Mouse (Mus musculus) limb, embryonic 11.5 days (tissue): ENCODE measurements around the gene Sfmbt2. TPM values are rescaled to one million over a fixed set of nuclear protein-coding genes. Genes with fewer than 3 reads are reported as not detected.

ENCODE experiments used
- ATAC-seq: fragments of 200-750 bp; cut with Nextera tagmentation; 2 replicates; pipeline ENCODE4 v1.8.0; 2017; ENCODE audit warnings: low read depth; ENCODE audit not compliant: insufficient number of reproducible peaks, low FRiP score, low TSS enrichment
- DNase-seq: peaks from one replicate; pipeline ENCODE4 v3.0.0-alpha.2; 2015; ENCODE audit warnings: low spot score
- H3K27ac ChIP-seq: fragments of 300-500 bp; sonication (generic); replicated peaks from 2 replicates; pipeline ENCODE4 v1.5.1; 2014; ENCODE audit warnings: low read depth, mild to moderate bottlenecking, low read length
- H3K27me3 ChIP-seq: fragments of 300-500 bp; sonication (generic); 2 replicates; pipeline ENCODE4 v1.6.1; 2014; ENCODE audit warnings: mild to moderate bottlenecking, low read length, mixed read lengths; ENCODE audit not compliant: control insufficient read depth, insufficient read depth
- H3K36me3 ChIP-seq: fragments of 300-500 bp; sonication (generic); 2 replicates; pipeline ENCODE4 v1.6.1; 2014; ENCODE audit warnings: mild to moderate bottlenecking, low read length, moderate library complexity, mixed read lengths; ENCODE audit not compliant: control insufficient read depth, insufficient read depth
- H3K4me1 ChIP-seq: fragments of 300-500 bp; sonication (generic); 2 replicates; pipeline ENCODE4 v1.6.1; 2014; ENCODE audit warnings: low read length, mixed read lengths; ENCODE audit not compliant: control insufficient read depth, insufficient read depth
- H3K4me2 ChIP-seq: fragments of 300-500 bp; sonication (generic); 2 replicates; pipeline ENCODE4 v1.6.1; 2014; ENCODE audit warnings: low read depth, mild to moderate bottlenecking, moderate library complexity; ENCODE audit not compliant: severe bottlenecking
- H3K4me3 ChIP-seq: fragments of 300-500 bp; sonication (generic); 2 replicates; pipeline ENCODE4 v1.5.1; 2014; ENCODE audit warnings: low read depth, low read length
- H3K9ac ChIP-seq: fragments of 300-500 bp; sonication (generic); 2 replicates; pipeline ENCODE4 v1.6.1; 2014; ENCODE audit warnings: mild to moderate bottlenecking, low read length
- H3K9me3 ChIP-seq: fragments of 300-500 bp; sonication (generic); 2 replicates; pipeline ENCODE4 v1.6.1; 2016; ENCODE audit warnings: low read length; ENCODE audit not compliant: control insufficient read depth
- WGBS: fragments of 180-500 bp; shearing (Covaris S2); extraction: QIAGEN DNeasy Blood & Tissue Kit; methylation state at CpG from one replicate; pipeline ENCODE4 v1.1.7; 2014; 5-methylcytosine and 5-hydroxymethylcytosine counted together
- polyA plus RNA-seq: library from polyadenylated mRNA; unstranded; fragments of >200 nt; fragmentation: Nextera tagmentation; extraction: Ambion mirVana; gene quantifications from 2 replicates; pipeline ENCODE4 v1.2.1, GENCODE M21; 2014

The Sfmbt2 gene
- polyA plus RNA-seq, 1 experiment from 2014 or later: 1.6 TPM

- 85% methylated on average over 4 of the region's 4 CpGs for WGBS
These were observed 171.5 kb downstream of the Sfmbt2 start for GRCm38 (mm10) chr2:10541762-10542161.

GRCm38 (mm10) chr2:10542388-10542787 lies 172.1 kb downstream of the Sfmbt2 start:
- WGBS: 55% methylated on average over 7 of the region's 7 CpGs
- ATAC-seq (no peak), DNase-seq (no peak)
- Histone ChIP-seq H3K27me3 (no peaks in the 10 kb centered on the region), H3K36me3 (no peaks in the 10 kb centered on the region), H3K4me2 (no peak overlapping the region), H3K9ac (no peak overlapping the region), H3K4me1 (0 out of 2 replicates have a peak, but pooled peaks cover 3% of the 10 kb centered on the region), H3K9me3 (no peaks in the 10 kb centered on the region), H3K4me3 (no peak overlapping the region), H3K27ac (no peak overlapping the region)

More at GRCm38 (mm10) chr2:10541762-10542161, 171.5 kb downstream of the Sfmbt2 start:
- Histone ChIP-seq H3K4me1 (0 out of 2 replicates have a peak, but pooled peaks cover 3% of the 10 kb centered on the region), H3K9ac (no peak overlapping the region), H3K36me3 (no peaks in the 10 kb centered on the region), H3K27me3 (no peaks in the 10 kb centered on the region), H3K4me2 (no peak overlapping the region), H3K9me3 (no peaks in the 10 kb centered on the region), H3K4me3 (no peak overlapping the region), H3K27ac (no peak overlapping the region)
- DNase-seq (no peak), ATAC-seq (no peak)

GRCm38 (mm10) chr2:10558816-10559215 lies 188.5 kb downstream of the Sfmbt2 start:
- Histone ChIP-seq H3K9ac (no peak overlapping the region), H3K4me3 (no peak overlapping the region), H3K4me2 (no peak overlapping the region), H3K27ac (no peak overlapping the region), H3K27me3 (no peaks in the 10 kb centered on the region), H3K9me3 (no peaks in the 10 kb centered on the region), H3K36me3 (no peaks in the 10 kb centered on the region), H3K4me1 (no peaks in the 10 kb centered on the region)
- 73% methylated on average over 1 of the region's 1 CpGs for WGBS
- ATAC-seq (no peak), DNase-seq (no peak)

GRCm38 (mm10) chr2:10565491-10565890 lies 195.2 kb downstream of the Sfmbt2 start:
- Histone ChIP-seq H3K4me2 (no peak overlapping the region), H3K9me3 (no peaks in the 10 kb centered on the region), H3K27ac (no peak overlapping the region), H3K36me3 (no peaks in the 10 kb centered on the region), H3K4me3 (no peak overlapping the region), H3K27me3 (no peaks in the 10 kb centered on the region), H3K4me1 (no peaks in the 10 kb centered on the region), H3K9ac (no peak overlapping the region)
- 79% methylated on average over 3 of the region's 3 CpGs for WGBS
- DNase-seq: no peak
- ATAC-seq: no peak

- DNase-seq (peak; percentile 23), ATAC-seq (no peak)
- Histone ChIP-seq H3K27ac (no peak overlapping the region), H3K27me3 (no peaks in the 10 kb centered on the region), H3K36me3 (no peaks in the 10 kb centered on the region), H3K4me3 (no peak overlapping the region), H3K4me1 (no peaks in the 10 kb centered on the region), H3K9ac (no peak overlapping the region), H3K9me3 (no peaks in the 10 kb centered on the region), H3K4me2 (no peak overlapping the region)
- WGBS: 41% methylated on average over 6 of the region's 6 CpGs
These were observed 199.1 kb downstream of the Sfmbt2 start for GRCm38 (mm10) chr2:10569392-10569791.

GRCm38 (mm10) chr2:10572311-10572710 lies 202.0 kb downstream of the Sfmbt2 start:
- Histone ChIP-seq H3K9ac (no peak overlapping the region), H3K27me3 (no peaks in the 10 kb centered on the region), H3K4me1 (no peaks in the 10 kb centered on the region), H3K4me3 (no peak overlapping the region), H3K27ac (no peak overlapping the region), H3K4me2 (no peak overlapping the region), H3K9me3 (no peaks in the 10 kb centered on the region), H3K36me3 (no peaks in the 10 kb centered on the region)
- ATAC-seq (no peak), DNase-seq (no peak)
- WGBS: 83% methylated on average over 4 of the region's 4 CpGs

GRCm38 (mm10) chr2:10575962-10576740 lies 205.8 kb downstream of the Sfmbt2 start:
- no peak overlapping the region for H3K9ac ChIP-seq
- H3K27ac ChIP-seq: no peak overlapping the region
- no peak overlapping the region for H3K4me2 ChIP-seq
- H3K36me3 ChIP-seq: no peaks in the 10 kb centered on the region
- no peak for DNase-seq
- no peak overlapping the region for H3K4me3 ChIP-seq
- 76% methylated on average over 3 of the region's 3 CpGs for WGBS
- no peak for ATAC-seq
- H3K27me3 ChIP-seq: no peaks in the 10 kb centered on the region
- H3K9me3 ChIP-seq: no peaks in the 10 kb centered on the region
- no peaks in the 10 kb centered on the region for H3K4me1 ChIP-seq

- Histone ChIP-seq H3K4me3 (no peak overlapping the region), H3K4me2 (no peak overlapping the region), H3K9ac (no peak overlapping the region), H3K27me3 (no peaks in the 10 kb centered on the region), H3K4me1 (no peaks in the 10 kb centered on the region), H3K36me3 (no peaks in the 10 kb centered on the region), H3K9me3 (no peaks in the 10 kb centered on the region), H3K27ac (no peak overlapping the region)
- 77% methylated on average over 4 of the region's 4 CpGs for WGBS
- DNase-seq (no peak), ATAC-seq (no peak)
These were observed 212.4 kb downstream of the Sfmbt2 start for GRCm38 (mm10) chr2:10582673-10583072.

- H3K27me3 ChIP-seq: no peaks in the 10 kb centered on the region
- no peaks in the 10 kb centered on the region for H3K4me1 ChIP-seq
- DNase-seq: no peak
- no peak overlapping the region for H3K9ac ChIP-seq
- no peaks in the 10 kb centered on the region for H3K9me3 ChIP-seq
- H3K4me2 ChIP-seq: no peak overlapping the region
- H3K4me3 ChIP-seq: no peak overlapping the region
- ATAC-seq: no peak
- H3K27ac ChIP-seq: no peak overlapping the region
- no peaks in the 10 kb centered on the region for H3K36me3 ChIP-seq
- 57% methylated on average over 5 of the region's 5 CpGs for WGBS
These were observed 212.8 kb downstream of the Sfmbt2 start for GRCm38 (mm10) chr2:10583103-10583502.
